Mouse (Mus musculus) thymus, postnatal 14 days (tissue): ENCODE measurements around the gene Gm49378.
A peak's percentile ranks its signal among the peaks of the same experiment; 100 is the strongest.

ENCODE experiments used
- DNase-seq: peaks from one replicate; pipeline ENCODE4 v3.0.0; 2021

The Gm49378 gene

GRCm38 (mm10) chr14:55586149-55586548 lies 51.5 kb downstream of the Gm49378 start:
- no peak for DNase-seq

DNA sequence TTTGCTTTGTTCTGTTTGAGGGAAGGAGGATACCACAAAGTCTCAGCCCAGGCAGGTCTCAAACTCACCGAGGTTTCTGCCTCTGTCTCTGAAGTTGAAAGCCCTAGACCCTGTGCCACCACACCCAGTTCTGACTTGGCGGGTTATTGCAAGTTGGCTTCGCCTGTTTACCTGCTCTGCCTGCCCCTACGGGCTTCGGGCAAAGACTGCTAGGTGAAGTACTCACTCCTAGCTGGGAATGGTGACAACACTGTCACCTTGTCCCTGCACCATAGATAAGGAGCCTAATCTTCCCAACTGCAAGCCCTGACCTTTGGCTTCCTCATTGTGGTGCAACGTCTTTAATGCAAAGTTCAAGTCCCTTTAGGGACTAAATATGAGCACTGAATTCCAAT lies 52.1 kb downstream of the Gm49378 start:
- peak; percentile 30 for DNase-seq

DNA sequence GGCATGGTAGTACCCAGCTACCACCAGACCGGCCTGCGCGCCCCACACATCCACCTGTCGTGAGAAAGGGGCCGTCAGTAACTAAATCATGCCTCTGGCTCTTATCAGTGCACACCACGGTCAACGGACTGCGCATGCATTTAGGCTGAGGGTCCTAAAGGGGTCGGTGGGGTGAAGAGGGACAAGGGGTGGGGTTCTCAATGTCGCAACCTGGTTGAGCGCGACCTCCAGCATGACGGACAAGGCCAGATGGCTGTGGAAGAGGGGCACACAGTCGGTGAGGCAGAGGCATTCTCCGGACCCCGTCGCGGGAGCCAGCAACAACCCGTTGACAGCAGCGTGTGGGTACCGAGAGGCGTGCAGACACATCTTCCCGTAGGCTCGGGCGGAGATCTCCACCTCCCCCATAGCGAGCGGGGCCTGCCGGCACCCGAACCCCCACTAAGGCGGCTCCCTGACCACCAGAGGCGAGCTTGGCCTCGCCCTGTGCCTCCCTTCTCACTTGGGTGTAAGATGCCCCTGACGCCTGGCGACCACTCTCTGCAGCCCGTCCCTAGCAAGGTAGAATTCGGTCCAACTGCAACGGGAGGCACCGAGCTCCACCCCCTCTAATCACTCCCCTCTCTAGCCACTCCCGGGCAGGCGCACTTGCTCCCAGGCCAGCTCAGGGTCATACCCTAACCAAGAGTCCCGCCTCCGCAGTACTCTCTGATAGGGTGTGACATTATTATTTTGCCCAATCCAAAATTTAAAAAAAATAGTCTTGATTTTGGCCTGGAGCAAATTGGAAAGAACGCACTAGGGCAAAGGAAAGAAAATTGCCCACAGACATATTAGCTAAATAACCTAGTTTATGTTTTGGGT lies 52.8 kb downstream of the Gm49378 start, which contains the start of gene Emc9:
Gene Emc9 (minus strand): TSS at position 601 of the 864 bp plus-strand sequence.
- peak; percentile 46 for DNase-seq

GRCm38 (mm10) chr14:55584303-55584701 lies 53.4 kb downstream of the Gm49378 start:
- no peak for DNase-seq

GRCm38 (mm10) chr14:55581981-55582681 lies 55.6 kb downstream of the Gm49378 start:
- DNase-seq, result no peak

GRCm38 (mm10) chr14:55580731-55581130 lies 57.0 kb downstream of the Gm49378 start:
- DNase-seq, result no peak

DNA sequence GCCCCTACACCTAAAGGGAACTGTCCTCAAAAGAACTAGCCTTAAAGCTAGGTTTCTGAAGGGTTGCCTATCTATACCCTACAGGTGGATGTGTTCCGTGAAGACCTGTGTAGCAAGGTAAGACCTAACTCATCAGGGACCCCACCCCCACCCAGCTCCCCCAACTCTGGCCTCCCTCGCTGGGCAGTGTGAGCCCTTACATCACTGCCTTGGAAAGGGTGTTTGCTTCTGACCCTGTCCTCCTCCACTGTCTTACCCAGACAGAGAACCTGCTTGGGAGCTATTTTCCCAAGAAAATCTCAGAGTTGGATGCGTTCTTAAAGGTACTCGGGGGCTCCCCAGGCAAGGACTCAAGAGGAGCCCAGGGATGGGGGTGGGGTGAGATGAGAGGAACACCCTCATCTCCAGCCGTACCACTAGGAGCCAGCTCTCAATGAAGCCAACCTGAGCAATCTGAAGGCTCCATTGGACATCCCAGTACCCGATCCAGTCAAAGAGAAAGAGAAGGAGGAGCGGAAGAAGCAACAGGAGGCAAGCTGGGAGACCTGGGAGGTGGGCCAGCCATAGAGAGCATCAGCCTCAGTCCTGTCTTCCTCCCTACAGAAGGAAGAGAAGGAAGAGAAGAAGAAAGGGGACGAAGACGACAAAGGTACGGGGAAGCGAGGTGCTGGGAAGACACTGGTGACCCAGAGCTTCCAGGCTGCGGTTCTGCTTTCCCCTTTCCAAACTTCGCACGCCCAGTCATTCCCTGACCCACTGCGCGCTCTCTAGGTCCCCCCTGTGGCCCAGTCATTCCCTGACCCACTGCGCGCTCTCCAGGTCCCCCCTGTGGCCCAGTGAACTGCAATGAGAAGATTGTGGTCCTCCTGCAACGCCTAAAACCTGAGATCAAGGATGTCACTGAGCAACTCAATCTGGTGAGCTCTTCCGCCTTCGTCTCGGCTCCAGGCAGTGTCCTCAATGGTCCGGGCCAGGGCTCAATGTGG lies 57.9 kb downstream of the Gm49378 start:
- no peak for DNase-seq
